Mouse (Mus musculus): ENCODE data around the gene Mid1. TPM values are rescaled to one million over a fixed set of nuclear protein-coding genes. Genes with fewer than 3 reads are reported as not detected.

Gene Mid1
- polyA plus RNA-seq (2012; ENCODE audit: insufficient read depth, low replicate concordance) = 13.8 and 27.0 TPM in 2 replicates

DNA sequence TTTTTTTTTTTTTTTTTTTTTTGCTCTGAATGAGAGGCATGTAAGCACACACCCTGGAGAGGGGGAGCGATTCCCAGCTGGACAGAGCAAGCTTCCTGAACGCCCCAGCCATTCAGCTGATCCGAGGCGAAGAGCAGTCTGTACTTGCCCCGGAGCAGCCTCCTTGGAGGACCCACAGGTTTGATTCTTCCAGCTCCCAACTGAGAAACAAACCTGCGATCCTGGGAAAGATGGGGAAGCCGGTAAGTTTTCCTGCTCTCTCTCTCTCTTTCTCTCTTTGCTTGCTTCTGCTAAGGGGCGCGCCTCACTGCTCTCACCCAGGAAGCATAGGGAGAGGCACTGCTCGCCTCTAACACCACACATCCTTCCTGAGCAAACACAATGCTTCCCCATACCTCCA, at the start of gene Mid1:
TSS of gene Mid1 (plus strand) at position 69 of the 400 bp plus-strand sequence.
- Histone ChIP-seq H3K36me3 (replicated peaks; ENCODE audit: low read length) (no peaks in the 10 kb centered on the region), H3K27me3 (replicated peaks) (no peaks in the 10 kb centered on the region), H3K9me3 (no peaks in the 10 kb centered on the region), H3K4me3 (replicated peaks) (no peak within 1 kb of the TSS), H3K4me1 (no peaks in the 10 kb centered on the region)
- no peak for TF ChIP-seq FLI1 (IDR thresholded peaks at IDR 0.05; ENCODE audit: low read length)
- no peak for TF ChIP-seq GATA1 (IDR thresholded peaks at IDR 0.05; ENCODE audit: borderline replicate concordance, low read length)

DNA sequence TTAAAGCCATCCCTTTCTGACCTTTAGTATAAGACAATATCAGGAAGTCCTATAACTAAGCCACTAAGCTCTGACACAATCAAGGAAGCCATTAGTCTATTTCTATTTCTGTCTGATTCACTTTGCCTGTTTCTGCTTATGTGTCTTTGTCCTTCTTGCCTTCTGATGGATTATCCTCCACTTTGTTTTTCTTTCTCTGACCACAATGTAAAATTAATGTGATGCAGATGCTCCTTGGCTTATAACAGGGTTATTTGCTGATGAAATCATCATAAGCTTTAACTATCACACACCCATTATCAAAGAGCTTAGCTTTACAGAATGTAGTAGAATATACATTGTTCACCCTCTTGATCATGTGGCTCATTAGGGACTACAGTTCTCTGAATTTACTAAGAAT, 11.9 kb upstream of the Mid1 start:
- no peaks in the 10 kb centered on the region for H3K36me3 ChIP-seq (replicated peaks; ENCODE audit: low read length)
- H3K27me3 ChIP-seq (replicated peaks) = no peaks in the 10 kb centered on the region
- TF ChIP-seq FLI1 (IDR thresholded peaks at IDR 0.05; ENCODE audit: low read length) = no peak
- no peak for TF ChIP-seq GATA1 (IDR thresholded peaks at IDR 0.05; ENCODE audit: borderline replicate concordance, low read length)
- no peaks in the 10 kb centered on the region for H3K4me1 ChIP-seq
- H3K9me3 ChIP-seq = no peaks in the 10 kb centered on the region
- H3K4me3 ChIP-seq (replicated peaks) = no peak overlapping the region

DNA sequence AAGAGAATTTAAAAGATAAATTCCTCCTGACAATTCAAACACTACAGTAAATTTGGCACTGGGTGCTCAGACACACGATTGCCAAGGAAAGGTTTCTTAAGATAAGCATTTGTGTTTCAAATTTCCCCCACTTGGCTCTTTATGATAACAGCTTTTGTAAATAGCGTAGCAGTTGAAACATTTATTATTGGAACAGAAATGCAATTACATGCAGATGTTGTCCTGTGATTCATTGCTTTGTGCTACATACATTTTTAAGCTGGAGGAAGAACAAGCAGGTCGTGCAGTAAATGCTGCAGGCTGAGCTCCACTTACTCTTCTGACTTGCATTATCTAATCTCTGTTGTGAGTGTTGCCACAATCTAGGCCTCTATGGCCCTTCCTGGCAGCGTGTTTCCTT, 8.7 kb upstream of the Mid1 start:
- no peak overlapping the region for H3K4me3 ChIP-seq (replicated peaks)
- H3K27me3 ChIP-seq (replicated peaks) = no peaks in the 10 kb centered on the region
- H3K36me3 ChIP-seq (replicated peaks; ENCODE audit: low read length) = no peaks in the 10 kb centered on the region
- no peaks in the 10 kb centered on the region for H3K4me1 ChIP-seq
- no peak for TF ChIP-seq FLI1 (IDR thresholded peaks at IDR 0.05; ENCODE audit: low read length)
- no peak for TF ChIP-seq GATA1 (IDR thresholded peaks at IDR 0.05; ENCODE audit: borderline replicate concordance, low read length)
- H3K9me3 ChIP-seq = no peaks in the 10 kb centered on the region

DNA sequence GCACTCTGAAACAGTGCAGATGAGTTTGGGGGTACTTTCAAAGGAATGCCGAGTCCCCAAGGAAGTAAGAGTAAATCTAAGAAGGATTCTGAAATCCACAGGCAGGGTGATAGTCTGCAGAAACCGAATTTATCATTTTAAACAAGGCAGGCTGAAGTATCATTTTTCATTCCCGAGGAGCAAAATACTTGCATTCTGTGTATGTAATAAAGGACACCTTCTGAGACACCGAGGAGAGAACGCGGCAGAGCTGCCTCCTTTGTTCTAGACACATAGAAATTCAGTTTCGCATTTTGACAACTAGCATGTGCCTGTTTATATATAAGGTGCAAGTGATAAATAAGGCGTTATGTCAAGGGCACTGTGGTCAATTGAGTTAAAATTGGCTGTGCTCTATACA, 732 bp downstream of the Mid1 start:
- H3K9me3 ChIP-seq = no peaks in the 10 kb centered on the region
- no peaks in the 10 kb centered on the region for H3K27me3 ChIP-seq (replicated peaks)
- TF ChIP-seq GATA1 (IDR thresholded peaks at IDR 0.05; ENCODE audit: borderline replicate concordance, low read length) = no peak
- no peak for TF ChIP-seq FLI1 (IDR thresholded peaks at IDR 0.05; ENCODE audit: low read length)
- H3K4me3 ChIP-seq (replicated peaks) = no peak overlapping the region
- H3K4me1 ChIP-seq = no peaks in the 10 kb centered on the region
- H3K36me3 ChIP-seq (replicated peaks; ENCODE audit: low read length) = no peaks in the 10 kb centered on the region

DNA sequence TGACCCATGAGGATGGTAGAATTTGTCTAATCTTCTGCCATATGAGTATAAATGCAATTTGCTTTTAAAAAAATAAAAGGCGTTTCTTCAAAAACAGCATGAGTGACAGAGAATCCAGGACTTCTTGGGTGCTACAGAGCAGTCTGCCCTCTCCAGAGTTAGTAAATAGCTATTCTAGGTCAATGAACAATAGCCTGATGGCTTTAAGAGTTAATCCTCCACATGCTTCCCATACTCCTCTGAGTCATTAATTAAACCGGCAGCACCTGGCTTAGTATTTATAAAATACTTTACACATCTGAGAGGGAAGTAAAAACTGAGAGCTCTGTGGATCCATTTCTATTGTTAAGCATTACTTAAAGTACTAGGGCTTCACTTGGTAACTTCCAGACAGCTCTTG, 6.2 kb downstream of the Mid1 start:
- H3K4me1 ChIP-seq = no peaks in the 10 kb centered on the region
- no peak overlapping the region for H3K4me3 ChIP-seq (replicated peaks)
- no peaks in the 10 kb centered on the region for H3K36me3 ChIP-seq (replicated peaks; ENCODE audit: low read length)
- no peaks in the 10 kb centered on the region for H3K9me3 ChIP-seq
- TF ChIP-seq FLI1 (IDR thresholded peaks at IDR 0.05; ENCODE audit: low read length) = no peak
- no peak for TF ChIP-seq GATA1 (IDR thresholded peaks at IDR 0.05; ENCODE audit: borderline replicate concordance, low read length)
- no peaks in the 10 kb centered on the region for H3K27me3 ChIP-seq (replicated peaks)

DNA sequence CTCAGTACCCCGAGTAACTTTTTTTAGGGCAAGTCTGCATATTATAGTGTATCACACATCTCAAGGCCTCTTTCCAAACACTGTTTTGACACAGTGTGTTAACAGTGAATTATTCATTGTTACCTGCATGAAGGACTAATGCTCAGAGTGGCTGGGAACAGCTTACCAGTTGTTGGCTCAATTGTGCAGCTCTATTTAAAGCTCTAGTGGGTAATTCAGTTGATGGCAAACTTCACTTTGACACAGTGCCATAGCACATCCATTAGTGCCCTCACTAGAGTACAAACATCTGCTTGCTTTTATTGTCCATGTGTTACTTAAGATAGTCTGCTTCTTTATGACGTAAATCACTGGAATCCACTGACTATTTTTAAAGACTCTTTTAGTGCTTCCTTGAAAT, 6.7 kb downstream of the Mid1 start:
- Histone ChIP-seq H3K4me3 (replicated peaks) (no peak overlapping the region), H3K4me1 (no peaks in the 10 kb centered on the region), H3K36me3 (replicated peaks; ENCODE audit: low read length) (no peaks in the 10 kb centered on the region), H3K9me3 (no peaks in the 10 kb centered on the region), H3K27me3 (replicated peaks) (no peaks in the 10 kb centered on the region)
- no peak for TF ChIP-seq GATA1 (IDR thresholded peaks at IDR 0.05; ENCODE audit: borderline replicate concordance, low read length)
- TF ChIP-seq FLI1 (IDR thresholded peaks at IDR 0.05; ENCODE audit: low read length) = no peak

DNA sequence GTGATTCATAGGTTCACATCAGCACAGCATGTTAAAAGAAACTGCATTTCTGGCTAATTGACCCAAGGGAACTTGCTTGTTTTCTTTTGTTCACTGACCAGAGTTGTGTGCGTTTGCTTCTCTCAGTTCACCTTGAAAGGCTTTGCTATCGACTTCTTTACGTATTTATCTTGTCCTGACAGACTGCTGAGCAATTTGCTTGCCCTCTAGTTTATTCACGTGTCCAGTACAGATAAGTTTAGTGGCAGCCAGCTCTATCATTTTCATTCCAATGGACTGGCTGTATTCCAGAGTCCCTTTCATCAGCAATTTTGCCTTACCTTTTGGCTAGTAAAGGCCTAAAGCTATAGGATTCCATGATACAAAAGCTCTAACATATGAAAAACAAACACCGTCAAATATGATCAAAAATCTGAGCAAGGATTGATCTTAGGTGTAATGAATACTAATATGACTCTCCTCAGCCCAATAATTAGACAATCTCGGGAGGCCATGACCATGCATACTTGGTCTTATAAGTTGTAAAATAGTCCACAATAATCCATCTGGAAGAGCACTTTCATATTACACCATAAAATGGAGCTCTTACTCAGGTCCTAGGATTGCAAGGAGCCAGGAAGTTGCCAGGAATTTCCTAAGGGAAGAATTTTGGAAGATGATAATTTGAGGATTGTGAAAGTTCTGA, 7.4 kb downstream of the Mid1 start:
- H3K36me3 ChIP-seq (replicated peaks; ENCODE audit: low read length) = no peaks in the 10 kb centered on the region
- H3K4me1 ChIP-seq = no peaks in the 10 kb centered on the region
- no peaks in the 10 kb centered on the region for H3K9me3 ChIP-seq
- TF ChIP-seq GATA1 (IDR thresholded peaks at IDR 0.05; ENCODE audit: borderline replicate concordance, low read length) (no peak), FLI1 (IDR thresholded peaks at IDR 0.05; ENCODE audit: low read length) (no peak)
- H3K27me3 ChIP-seq (replicated peaks) = no peaks in the 10 kb centered on the region
- H3K4me3 ChIP-seq (replicated peaks) = no peak overlapping the region

DNA sequence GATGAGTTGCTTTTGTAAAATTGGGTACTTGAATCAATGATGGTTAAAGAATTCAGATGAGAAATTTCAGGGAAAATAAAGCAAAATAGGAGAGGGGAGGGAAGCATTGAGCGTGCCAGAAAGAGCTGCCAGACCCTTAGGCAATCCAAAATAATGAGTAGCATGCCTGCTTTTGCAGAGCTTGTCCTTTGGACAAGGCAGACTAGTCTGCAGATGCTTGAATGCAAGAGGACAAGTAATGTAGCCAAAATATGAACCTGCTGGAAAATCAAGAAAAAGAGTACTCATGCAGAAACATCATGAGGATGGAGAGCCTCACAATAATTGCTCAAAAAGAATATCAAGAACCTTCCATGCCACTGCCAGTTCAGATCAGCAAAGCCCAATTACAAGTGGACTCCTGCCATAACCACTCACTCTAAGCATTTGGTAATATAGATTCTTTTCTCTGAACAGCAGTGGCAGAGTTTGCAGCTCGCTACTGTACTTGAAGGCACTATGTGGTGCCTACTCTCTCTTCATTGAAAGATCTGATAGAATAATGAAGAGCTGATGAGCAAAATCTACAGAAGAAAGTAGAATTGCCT, 19.1 kb downstream of the Mid1 start:
- Histone ChIP-seq H3K36me3 (replicated peaks; ENCODE audit: low read length) (no peaks in the 10 kb centered on the region), H3K4me1 (no peaks in the 10 kb centered on the region), H3K4me3 (replicated peaks) (no peak overlapping the region), H3K27me3 (replicated peaks) (no peaks in the 10 kb centered on the region), H3K9me3 (no peaks in the 10 kb centered on the region)
- TF ChIP-seq FLI1 (IDR thresholded peaks at IDR 0.05; ENCODE audit: low read length) (no peak), GATA1 (IDR thresholded peaks at IDR 0.05; ENCODE audit: borderline replicate concordance, low read length) (no peak)

DNA sequence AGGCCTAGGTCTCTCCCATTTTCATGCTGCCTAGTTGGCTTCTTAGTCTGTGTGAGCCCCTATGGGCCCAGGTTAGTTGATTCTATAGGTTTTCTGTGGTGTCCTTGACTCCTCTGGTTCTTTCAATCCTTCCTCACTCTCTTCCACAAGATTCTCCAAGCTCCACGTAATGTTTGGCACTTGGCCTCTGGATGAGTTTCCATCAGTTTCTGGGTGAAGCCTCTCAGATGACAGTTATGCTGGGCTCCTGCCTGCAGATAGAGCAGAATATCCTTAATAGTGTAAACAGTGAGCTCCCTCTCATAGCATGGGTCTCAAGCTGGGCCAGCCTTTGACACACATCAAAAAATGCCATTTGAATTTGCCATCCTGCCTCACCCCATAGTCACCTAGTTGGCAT, 38.5 kb downstream of the Mid1 start:
- no peaks in the 10 kb centered on the region for H3K4me1 ChIP-seq
- no peaks in the 10 kb centered on the region for H3K9me3 ChIP-seq
- H3K27me3 ChIP-seq (replicated peaks) = peaks cover 2% of the 10 kb centered on the region
- no peak for TF ChIP-seq GATA1 (IDR thresholded peaks at IDR 0.05; ENCODE audit: borderline replicate concordance, low read length)
- no peak for TF ChIP-seq FLI1 (IDR thresholded peaks at IDR 0.05; ENCODE audit: low read length)
- H3K36me3 ChIP-seq (replicated peaks; ENCODE audit: low read length) = no peaks in the 10 kb centered on the region
- no peak overlapping the region for H3K4me3 ChIP-seq (replicated peaks)

DNA sequence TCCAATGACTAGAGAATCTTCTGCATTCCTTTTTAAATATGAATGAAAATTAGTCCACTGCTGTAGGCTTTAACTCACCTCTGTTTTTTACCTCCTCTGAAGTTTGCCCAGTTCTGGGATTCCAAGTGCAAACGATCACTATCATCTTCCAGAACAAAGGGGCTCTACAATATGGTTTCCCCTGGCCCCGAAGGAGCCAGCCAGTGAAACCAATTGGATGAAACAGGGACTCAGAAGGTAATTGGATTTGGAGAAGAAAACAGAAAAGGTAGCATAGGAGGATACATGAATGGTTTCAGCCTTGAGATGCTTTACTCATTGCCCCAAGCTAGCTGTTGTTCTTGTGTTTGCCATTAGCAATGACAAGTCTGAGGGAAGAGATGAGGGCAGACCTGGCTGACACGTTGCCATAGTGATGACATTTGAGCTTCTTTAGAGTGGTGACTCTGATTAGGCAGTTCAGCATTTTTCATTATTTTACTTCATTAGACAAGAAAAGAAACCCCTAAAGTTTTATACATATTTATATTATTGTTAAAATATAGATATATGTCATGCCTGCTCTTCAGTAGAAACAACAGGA, 50.5 kb downstream of the Mid1 start:
- Histone ChIP-seq H3K36me3 (replicated peaks; ENCODE audit: low read length) (no peaks in the 10 kb centered on the region), H3K4me3 (replicated peaks) (no peak overlapping the region), H3K27me3 (replicated peaks) (peaks cover 3% of the 10 kb centered on the region), H3K9me3 (no peaks in the 10 kb centered on the region), H3K4me1 (no peaks in the 10 kb centered on the region)
- TF ChIP-seq FLI1 (IDR thresholded peaks at IDR 0.05; ENCODE audit: low read length) = no peak
- no peak for TF ChIP-seq GATA1 (IDR thresholded peaks at IDR 0.05; ENCODE audit: borderline replicate concordance, low read length)
